Mouse (Mus musculus): ENCODE measurements at regions not wholly inside any gene's neighbourhood (a gene's known extent, or its start where the extent isn't known, plus 50 kb on each side); places are given as distances from the start of the nearest gene placed in this dataset.

DNA sequence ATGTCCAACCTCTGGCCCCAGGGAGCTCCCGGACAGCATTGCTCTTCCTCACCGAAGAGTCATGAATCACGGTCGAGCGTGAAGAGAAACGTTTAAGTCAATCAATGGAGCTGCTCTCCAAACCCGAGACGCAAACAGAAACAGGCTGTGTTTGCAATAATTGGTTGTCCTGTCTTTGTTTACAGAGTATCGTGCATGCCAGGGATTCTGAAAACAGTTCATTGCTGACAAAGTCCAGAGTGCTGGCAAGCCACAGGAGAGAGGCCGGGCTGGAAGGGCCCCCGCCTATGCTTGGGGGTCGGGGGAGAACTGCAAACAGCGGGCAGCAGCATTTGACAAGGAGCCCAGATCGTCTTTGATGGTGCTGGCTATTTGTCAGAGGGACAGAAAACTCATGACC lies 292.4 kb upstream of the Rpl38 start:
- H3K4me1 ChIP-seq (ENCODE audit: insufficient read depth, low read depth, low read length) = no peaks in the 10 kb centered on the region
- no peak for TF ChIP-seq GATA2 (IDR thresholded peaks at IDR 0.05; ENCODE audit: borderline replicate concordance, low read depth, low read length)
- TF ChIP-seq POLR2AphosphoS5 (IDR thresholded peaks at IDR 0.05; ENCODE audit: insufficient replicate concordance, low read depth, low read length) = no peak
- no peak for TF ChIP-seq GATA1 (IDR thresholded peaks at IDR 0.05; ENCODE audit: borderline replicate concordance, low read length)
- TF ChIP-seq TAL1 (conservative IDR thresholded peaks at IDR 0.05; ENCODE audit: low read depth, low read length) = no peak
- TF ChIP-seq CTCF (IDR thresholded peaks at IDR 0.05; ENCODE audit: low read depth, low read length) = no peak
- no peaks in the 10 kb centered on the region for H3K36me3 ChIP-seq (replicated peaks)
- ATAC-seq (ENCODE audit: extremely low read depth, insufficient number of reproducible peaks, low FRiP score, poor library complexity, severe bottlenecking) = no peak
- H3K4me3 ChIP-seq (ENCODE audit: low read depth, low read length) = no peak overlapping the region
- H3K9me3 ChIP-seq (replicated peaks) = peaks cover 63% of the 10 kb centered on the region
- no peaks in the 10 kb centered on the region for H3K27me3 ChIP-seq (ENCODE audit: insufficient read depth, low read length)
- no peak for DNase-seq (ENCODE audit: low spot score)

DNA sequence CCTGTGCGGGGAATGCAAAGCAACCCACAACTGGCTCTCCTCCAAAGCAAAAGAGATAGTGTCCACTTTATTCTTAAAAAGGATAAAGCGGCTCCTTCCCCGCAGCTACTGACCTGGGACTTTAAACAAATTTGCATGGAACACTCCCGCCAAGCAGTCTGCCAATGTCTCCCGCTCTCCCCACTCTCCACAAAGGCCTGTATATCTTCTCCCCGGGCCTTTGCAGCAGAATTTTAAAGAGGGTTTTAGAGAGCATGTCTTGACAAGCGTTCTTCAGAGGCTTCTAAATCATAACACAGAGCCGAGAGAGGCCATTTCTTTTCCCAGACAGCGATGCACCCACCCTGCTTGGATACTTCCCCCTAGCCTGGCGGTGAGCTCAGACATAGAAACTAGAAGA lies 297.6 kb upstream of the Rpl38 start:
- Histone ChIP-seq H3K4me3 (ENCODE audit: low read depth, low read length) (no peak overlapping the region), H3K36me3 (replicated peaks) (no peaks in the 10 kb centered on the region), H3K9me3 (replicated peaks) (peaks cover 66% of the 10 kb centered on the region), H3K4me1 (ENCODE audit: insufficient read depth, low read depth, low read length) (no peaks in the 10 kb centered on the region), H3K27me3 (ENCODE audit: insufficient read depth, low read length) (no peaks in the 10 kb centered on the region)
- DNase-seq (ENCODE audit: low spot score) (no peak), ATAC-seq (ENCODE audit: extremely low read depth, insufficient number of reproducible peaks, low FRiP score, poor library complexity, severe bottlenecking) (no peak)
- TF ChIP-seq GATA1 (IDR thresholded peaks at IDR 0.05; ENCODE audit: borderline replicate concordance, low read length) = no peak
- no peak for TF ChIP-seq POLR2AphosphoS5 (IDR thresholded peaks at IDR 0.05; ENCODE audit: insufficient replicate concordance, low read depth, low read length)
- no peak for TF ChIP-seq GATA2 (IDR thresholded peaks at IDR 0.05; ENCODE audit: borderline replicate concordance, low read depth, low read length)
- TF ChIP-seq CTCF (IDR thresholded peaks at IDR 0.05; ENCODE audit: low read depth, low read length) = no peak
- no peak for TF ChIP-seq TAL1 (conservative IDR thresholded peaks at IDR 0.05; ENCODE audit: low read depth, low read length)

DNA sequence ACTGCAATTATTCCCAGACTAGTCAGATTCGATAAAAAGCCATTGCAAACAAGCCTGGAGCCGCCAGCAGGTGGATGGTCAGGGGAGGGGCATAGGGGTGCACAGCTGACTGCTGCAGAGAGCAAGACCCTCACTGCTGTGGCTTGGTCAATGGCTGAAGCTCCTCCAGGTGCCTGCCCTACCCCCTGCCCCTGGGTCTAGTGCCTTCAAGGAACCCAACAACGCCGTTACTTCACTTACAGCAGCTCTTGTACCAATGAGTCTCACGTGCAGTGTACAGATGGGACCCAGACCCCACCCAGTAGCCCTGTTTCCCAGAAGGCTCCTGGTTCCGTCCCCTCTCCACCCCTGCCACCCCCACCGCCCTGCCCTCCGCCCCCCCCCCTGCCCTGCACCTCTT lies 300.5 kb upstream of the Rpl38 start:
- TF ChIP-seq GATA1 (IDR thresholded peaks at IDR 0.05; ENCODE audit: borderline replicate concordance, low read length) = no peak
- no peak overlapping the region for H3K4me3 ChIP-seq (ENCODE audit: low read depth, low read length)
- no peak for DNase-seq (ENCODE audit: low spot score)

DNA sequence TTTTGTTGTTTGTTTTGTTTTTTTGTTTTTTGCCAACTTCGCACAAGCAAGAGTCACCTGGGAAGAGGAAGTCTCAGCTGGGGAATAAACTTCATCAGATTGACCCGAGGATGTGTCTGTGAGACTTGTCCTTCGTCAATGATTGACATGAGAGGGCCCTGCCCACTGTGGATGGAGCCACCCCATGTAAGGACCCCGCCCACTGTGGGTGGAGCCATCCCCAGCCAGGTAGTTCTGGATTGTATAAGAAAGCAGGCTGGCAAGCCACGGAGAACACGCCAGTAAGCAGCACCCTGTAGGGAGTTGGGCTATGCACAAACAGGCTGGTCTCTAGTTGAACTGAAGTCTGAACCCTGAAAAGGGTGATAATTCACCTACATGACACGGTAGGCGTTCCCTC lies 294.1 kb upstream of the Sdk2 start:
- Histone ChIP-seq H3K4me3 (ENCODE audit: low read depth, low read length) (no peak overlapping the region), H3K27me3 (ENCODE audit: insufficient read depth, low read length) (no peaks in the 10 kb centered on the region), H3K36me3 (replicated peaks) (no peaks in the 10 kb centered on the region), H3K4me1 (ENCODE audit: insufficient read depth, low read depth, low read length) (no peaks in the 10 kb centered on the region), H3K9me3 (replicated peaks) (peaks cover 70% of the 10 kb centered on the region)
- ATAC-seq (ENCODE audit: extremely low read depth, insufficient number of reproducible peaks, low FRiP score, poor library complexity, severe bottlenecking) (no peak), DNase-seq (ENCODE audit: low spot score) (no peak)
- TF ChIP-seq CTCF (IDR thresholded peaks at IDR 0.05; ENCODE audit: low read depth, low read length) (no peak), GATA2 (IDR thresholded peaks at IDR 0.05; ENCODE audit: borderline replicate concordance, low read depth, low read length) (no peak), POLR2AphosphoS5 (IDR thresholded peaks at IDR 0.05; ENCODE audit: insufficient replicate concordance, low read depth, low read length) (no peak)

More for the DNA sequence above, 300.5 kb upstream of the Rpl38 start:
- peaks cover 67% of the 10 kb centered on the region for H3K9me3 ChIP-seq (replicated peaks)
- ATAC-seq (ENCODE audit: extremely low read depth, insufficient number of reproducible peaks, low FRiP score, poor library complexity, severe bottlenecking) = no peak
- no peaks in the 10 kb centered on the region for H3K27me3 ChIP-seq (ENCODE audit: insufficient read depth, low read length)
- H3K4me1 ChIP-seq (ENCODE audit: insufficient read depth, low read depth, low read length) = no peaks in the 10 kb centered on the region
- no peaks in the 10 kb centered on the region for H3K36me3 ChIP-seq (replicated peaks)

DNA sequence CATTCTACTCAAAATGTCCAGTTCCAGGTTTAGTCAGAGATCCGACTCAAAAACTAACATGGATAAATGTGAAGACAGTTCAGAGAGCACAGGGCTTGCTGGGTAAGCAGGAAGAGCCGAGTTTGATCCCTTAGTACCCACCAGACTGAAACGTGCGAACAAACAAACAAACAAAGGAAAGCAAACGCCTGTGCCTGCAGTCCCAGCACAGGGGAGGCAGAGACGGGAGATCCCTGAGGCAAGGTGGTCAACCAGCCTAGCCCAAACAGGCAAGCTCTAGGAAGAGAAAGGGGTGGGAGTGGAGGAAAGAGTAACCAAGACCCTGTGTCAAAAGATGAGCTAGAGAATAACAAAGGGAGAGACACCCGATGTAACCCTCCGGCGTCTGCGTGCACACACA lies 293.5 kb upstream of the Sdk2 start:
- Histone ChIP-seq H3K36me3 (replicated peaks) (no peaks in the 10 kb centered on the region), H3K4me1 (ENCODE audit: insufficient read depth, low read depth, low read length) (no peaks in the 10 kb centered on the region), H3K9me3 (replicated peaks) (peaks cover 65% of the 10 kb centered on the region), H3K27me3 (ENCODE audit: insufficient read depth, low read length) (no peaks in the 10 kb centered on the region), H3K4me3 (ENCODE audit: low read depth, low read length) (no peak overlapping the region)
- no peak for ATAC-seq (ENCODE audit: extremely low read depth, insufficient number of reproducible peaks, low FRiP score, poor library complexity, severe bottlenecking)
- TF ChIP-seq POLR2AphosphoS5 (IDR thresholded peaks at IDR 0.05; ENCODE audit: insufficient replicate concordance, low read depth, low read length) (no peak), GATA2 (IDR thresholded peaks at IDR 0.05; ENCODE audit: borderline replicate concordance, low read depth, low read length) (no peak), CTCF (IDR thresholded peaks at IDR 0.05; ENCODE audit: low read depth, low read length) (no peak), TAL1 (conservative IDR thresholded peaks at IDR 0.05; ENCODE audit: low read depth, low read length) (no peak), GATA1 (IDR thresholded peaks at IDR 0.05; ENCODE audit: borderline replicate concordance, low read length) (no peak)
- DNase-seq (ENCODE audit: low spot score) = no peak

DNA sequence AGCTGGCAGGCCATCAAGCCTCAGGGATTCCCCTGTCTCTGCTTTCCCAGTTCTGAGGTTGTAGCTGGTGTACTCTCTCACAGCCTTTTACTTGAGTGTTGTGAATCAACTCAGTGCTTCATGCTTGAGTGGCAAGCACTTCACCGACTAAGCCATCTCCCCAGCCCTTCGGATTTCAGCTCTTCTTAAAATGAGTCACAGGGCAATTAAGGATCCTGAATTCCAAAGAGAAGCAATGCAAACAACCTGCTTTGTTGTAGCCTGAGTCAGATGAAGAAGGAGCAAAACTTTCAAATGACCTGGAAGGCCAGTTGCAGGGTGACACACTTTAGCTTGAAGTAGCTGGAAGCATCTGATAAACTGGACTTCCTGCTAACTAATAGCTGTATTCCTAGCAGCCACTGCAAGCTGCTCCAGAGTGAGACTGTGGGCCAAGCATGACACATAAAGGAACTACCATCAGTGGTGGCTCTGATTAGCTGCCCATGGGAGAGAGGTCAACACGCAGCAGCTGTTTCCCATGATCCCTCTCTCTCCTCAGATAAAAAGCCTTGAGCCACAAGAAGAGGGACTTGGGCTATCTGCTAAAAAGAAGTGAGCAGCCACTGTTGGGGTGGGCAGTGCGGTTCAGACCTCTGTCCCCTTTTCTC lies 285.4 kb upstream of the Sdk2 start:
- Histone ChIP-seq H3K4me3 (ENCODE audit: low read depth, low read length) (no peak overlapping the region), H3K27me3 (ENCODE audit: insufficient read depth, low read length) (no peaks in the 10 kb centered on the region), H3K4me1 (ENCODE audit: insufficient read depth, low read depth, low read length) (no peaks in the 10 kb centered on the region), H3K9me3 (replicated peaks) (peaks cover 76% of the 10 kb centered on the region), H3K36me3 (replicated peaks) (no peaks in the 10 kb centered on the region)
- no peak for DNase-seq (ENCODE audit: low spot score)
- TF ChIP-seq TAL1 (conservative IDR thresholded peaks at IDR 0.05; ENCODE audit: low read depth, low read length) (no peak), GATA2 (IDR thresholded peaks at IDR 0.05; ENCODE audit: borderline replicate concordance, low read depth, low read length) (no peak), POLR2AphosphoS5 (IDR thresholded peaks at IDR 0.05; ENCODE audit: insufficient replicate concordance, low read depth, low read length) (no peak), GATA1 (IDR thresholded peaks at IDR 0.05; ENCODE audit: borderline replicate concordance, low read length) (no peak), CTCF (IDR thresholded peaks at IDR 0.05; ENCODE audit: low read depth, low read length) (no peak)
- ATAC-seq (ENCODE audit: extremely low read depth, insufficient number of reproducible peaks, low FRiP score, poor library complexity, severe bottlenecking) = no peak

All from G1E (cell line).